Mouse (Mus musculus) lung, adult 2 months (tissue): ENCODE data around the gene Rgcc.

Experiments
- CTCF ChIP-seq: fragments of 200-500 bp; IDR thresholded peaks from 2 replicates; pipeline ENCODE4 v1.5.1; 2011; ENCODE audit warnings: mild to moderate bottlenecking, low read length, control low read depth; ENCODE audit not compliant: insufficient read depth
- POLR2A ChIP-seq: fragments of 200-500 bp; IDR thresholded peaks from 2 replicates; pipeline ENCODE4 v1.6.1; 2011; ENCODE audit warnings: low read depth, mild to moderate bottlenecking, control low read depth, low read length, borderline replicate concordance; ENCODE audit errors: extremely low read depth

- TF ChIP-seq POLR2A (peak; percentile 53; the same call in 1 of the 2 replicates), CTCF (no peak)
These were observed 5.9 kb downstream of the Rgcc start for GRCm38 (mm10) chr14:79295579-79295978.
